Mouse (Mus musculus): ENCODE results near the gene Dusp1. TPM values are rescaled to one million over a fixed set of nuclear protein-coding genes. Genes with fewer than 3 reads are reported as not detected.

Dusp1 gene
- polyA plus RNA-seq, 1 experiment = 107 TPM

GRCm38 (mm10) chr17:26593199-26593598, 31.3 kb upstream of the Dusp1 start:
- H3K27me3 ChIP-seq (ENCODE audit: control insufficient read depth) = no peaks in the 10 kb centered on the region
- H3K9me3 ChIP-seq (ENCODE audit: control insufficient read depth, low read length) = no peaks in the 10 kb centered on the region
- no peak for TF ChIP-seq TAL1 (IDR thresholded peaks at IDR 0.05; ENCODE audit: low read length)
- no peak for TF ChIP-seq GATA1 (IDR thresholded peaks at IDR 0.05; ENCODE audit: low read length)
- H3K36me3 ChIP-seq (ENCODE audit: control insufficient read depth) = peaks cover 5% of the 10 kb centered on the region
- H3K4me3 ChIP-seq (replicated peaks) = no peak overlapping the region
- H3K4me1 ChIP-seq (ENCODE audit: control insufficient read depth) = peaks cover 26% of the 10 kb centered on the region

GRCm38 (mm10) chr17:26592510-26592909, 30.6 kb upstream of the Dusp1 start:
- Histone ChIP-seq H3K4me3 (replicated peaks) (no peak overlapping the region), H3K36me3 (ENCODE audit: control insufficient read depth) (peaks cover 5% of the 10 kb centered on the region), H3K9me3 (ENCODE audit: control insufficient read depth, low read length) (no peaks in the 10 kb centered on the region), H3K4me1 (ENCODE audit: control insufficient read depth) (peaks cover 26% of the 10 kb centered on the region), H3K27me3 (ENCODE audit: control insufficient read depth) (no peaks in the 10 kb centered on the region)
- TF ChIP-seq GATA1 (IDR thresholded peaks at IDR 0.05; ENCODE audit: low read length) (no peak), TAL1 (IDR thresholded peaks at IDR 0.05; ENCODE audit: low read length) (no peak)

GRCm38 (mm10) chr17:26587961-26588487, 26.1 kb upstream of the Dusp1 start:
- no peak for TF ChIP-seq TAL1 (IDR thresholded peaks at IDR 0.05; ENCODE audit: low read length)
- no peak for TF ChIP-seq GATA1 (IDR thresholded peaks at IDR 0.05; ENCODE audit: low read length)
- Histone ChIP-seq H3K36me3 (ENCODE audit: control insufficient read depth) (peaks cover 3% of the 10 kb centered on the region; the same call in 1 of the 2 replicates), H3K9me3 (ENCODE audit: control insufficient read depth, low read length) (no peaks in the 10 kb centered on the region), H3K27me3 (ENCODE audit: control insufficient read depth) (no peaks in the 10 kb centered on the region), H3K4me3 (replicated peaks) (no peak overlapping the region), H3K4me1 (ENCODE audit: control insufficient read depth) (peaks cover 2% of the 10 kb centered on the region; the same call in 1 of the 2 replicates)

- Histone ChIP-seq H3K4me3 (replicated peaks) (no peak overlapping the region), H3K27me3 (ENCODE audit: control insufficient read depth) (no peaks in the 10 kb centered on the region), H3K9me3 (ENCODE audit: control insufficient read depth, low read length) (no peaks in the 10 kb centered on the region), H3K4me1 (ENCODE audit: control insufficient read depth) (peaks cover 2% of the 10 kb centered on the region; the same call in 1 of the 2 replicates), H3K36me3 (ENCODE audit: control insufficient read depth) (peaks cover 6% of the 10 kb centered on the region; the same call in 1 of the 2 replicates)
- TF ChIP-seq TAL1 (IDR thresholded peaks at IDR 0.05; ENCODE audit: low read length) (no peak), GATA1 (IDR thresholded peaks at IDR 0.05; ENCODE audit: low read length) (no peak)
Measured at GRCm38 (mm10) chr17:26584558-26585136, 22.7 kb upstream of the Dusp1 start.

- Histone ChIP-seq H3K36me3 (ENCODE audit: control insufficient read depth) (peaks cover 6% of the 10 kb centered on the region; the same call in 1 of the 2 replicates), H3K9me3 (ENCODE audit: control insufficient read depth, low read length) (no peaks in the 10 kb centered on the region), H3K27me3 (ENCODE audit: control insufficient read depth) (no peaks in the 10 kb centered on the region), H3K4me1 (ENCODE audit: control insufficient read depth) (peaks cover 2% of the 10 kb centered on the region; the same call in 1 of the 2 replicates), H3K4me3 (replicated peaks) (no peak overlapping the region)
- TF ChIP-seq TAL1 (IDR thresholded peaks at IDR 0.05; ENCODE audit: low read length) (no peak), GATA1 (IDR thresholded peaks at IDR 0.05; ENCODE audit: low read length) (no peak)
Measured at GRCm38 (mm10) chr17:26584063-26584462, 22.1 kb upstream of the Dusp1 start.

GRCm38 (mm10) chr17:26583606-26584005, 21.7 kb upstream of the Dusp1 start:
- Histone ChIP-seq H3K4me3 (replicated peaks) (no peak overlapping the region), H3K9me3 (ENCODE audit: control insufficient read depth, low read length) (no peaks in the 10 kb centered on the region), H3K36me3 (ENCODE audit: control insufficient read depth) (peaks cover 6% of the 10 kb centered on the region; the same call in 1 of the 2 replicates), H3K4me1 (ENCODE audit: control insufficient read depth) (peaks cover 2% of the 10 kb centered on the region; the same call in 1 of the 2 replicates), H3K27me3 (ENCODE audit: control insufficient read depth) (no peaks in the 10 kb centered on the region)
- TF ChIP-seq GATA1 (IDR thresholded peaks at IDR 0.05; ENCODE audit: low read length) (no peak), TAL1 (IDR thresholded peaks at IDR 0.05; ENCODE audit: low read length) (no peak)

- no peak for TF ChIP-seq TAL1 (IDR thresholded peaks at IDR 0.05; ENCODE audit: low read length)
- no peak for TF ChIP-seq GATA1 (IDR thresholded peaks at IDR 0.05; ENCODE audit: low read length)
- peaks cover 6% of the 10 kb centered on the region; the same call in 1 of the 2 replicates for H3K36me3 ChIP-seq (ENCODE audit: control insufficient read depth)
- H3K27me3 ChIP-seq (ENCODE audit: control insufficient read depth) = no peaks in the 10 kb centered on the region
- no peak overlapping the region for H3K4me3 ChIP-seq (replicated peaks)
- H3K4me1 ChIP-seq (ENCODE audit: control insufficient read depth) = peaks cover 2% of the 10 kb centered on the region; the same call in 1 of the 2 replicates
- H3K9me3 ChIP-seq (ENCODE audit: control insufficient read depth, low read length) = no peaks in the 10 kb centered on the region
Measured at GRCm38 (mm10) chr17:26583056-26583455, 21.1 kb upstream of the Dusp1 start.

- no peak for TF ChIP-seq GATA1 (IDR thresholded peaks at IDR 0.05; ENCODE audit: low read length)
- no peak for TF ChIP-seq TAL1 (IDR thresholded peaks at IDR 0.05; ENCODE audit: low read length)
- Histone ChIP-seq H3K36me3 (ENCODE audit: control insufficient read depth) (peaks cover 6% of the 10 kb centered on the region; the same call in 1 of the 2 replicates), H3K4me3 (replicated peaks) (no peak overlapping the region), H3K9me3 (ENCODE audit: control insufficient read depth, low read length) (no peaks in the 10 kb centered on the region), H3K4me1 (ENCODE audit: control insufficient read depth) (peaks cover 2% of the 10 kb centered on the region; the same call in 1 of the 2 replicates), H3K27me3 (ENCODE audit: control insufficient read depth) (no peaks in the 10 kb centered on the region)
Measured at GRCm38 (mm10) chr17:26582297-26582696, 20.4 kb upstream of the Dusp1 start.

- Histone ChIP-seq H3K4me1 (ENCODE audit: control insufficient read depth) (peaks cover 14% of the 10 kb centered on the region), H3K36me3 (ENCODE audit: control insufficient read depth) (peaks cover 9% of the 10 kb centered on the region; the same call in 1 of the 2 replicates), H3K9me3 (ENCODE audit: control insufficient read depth, low read length) (no peaks in the 10 kb centered on the region), H3K27me3 (ENCODE audit: control insufficient read depth) (no peaks in the 10 kb centered on the region), H3K4me3 (replicated peaks) (no peak overlapping the region)
- TF ChIP-seq GATA1 (IDR thresholded peaks at IDR 0.05; ENCODE audit: low read length) = no peak
- no peak for TF ChIP-seq TAL1 (IDR thresholded peaks at IDR 0.05; ENCODE audit: low read length)
Measured at GRCm38 (mm10) chr17:26580873-26581401, 19.0 kb upstream of the Dusp1 start.

All from erythroblast, embryonic 14.5 days (primary cell).